Mouse (Mus musculus): Measurements from ENCODE around the gene Tmem131l. TPM values are rescaled to one million over a fixed set of nuclear protein-coding genes. Genes with fewer than 3 reads are reported as not detected.

Gene Tmem131l
- polyA plus RNA-seq, 1 experiment from 2014 or later = 9.6 TPM

DNA sequence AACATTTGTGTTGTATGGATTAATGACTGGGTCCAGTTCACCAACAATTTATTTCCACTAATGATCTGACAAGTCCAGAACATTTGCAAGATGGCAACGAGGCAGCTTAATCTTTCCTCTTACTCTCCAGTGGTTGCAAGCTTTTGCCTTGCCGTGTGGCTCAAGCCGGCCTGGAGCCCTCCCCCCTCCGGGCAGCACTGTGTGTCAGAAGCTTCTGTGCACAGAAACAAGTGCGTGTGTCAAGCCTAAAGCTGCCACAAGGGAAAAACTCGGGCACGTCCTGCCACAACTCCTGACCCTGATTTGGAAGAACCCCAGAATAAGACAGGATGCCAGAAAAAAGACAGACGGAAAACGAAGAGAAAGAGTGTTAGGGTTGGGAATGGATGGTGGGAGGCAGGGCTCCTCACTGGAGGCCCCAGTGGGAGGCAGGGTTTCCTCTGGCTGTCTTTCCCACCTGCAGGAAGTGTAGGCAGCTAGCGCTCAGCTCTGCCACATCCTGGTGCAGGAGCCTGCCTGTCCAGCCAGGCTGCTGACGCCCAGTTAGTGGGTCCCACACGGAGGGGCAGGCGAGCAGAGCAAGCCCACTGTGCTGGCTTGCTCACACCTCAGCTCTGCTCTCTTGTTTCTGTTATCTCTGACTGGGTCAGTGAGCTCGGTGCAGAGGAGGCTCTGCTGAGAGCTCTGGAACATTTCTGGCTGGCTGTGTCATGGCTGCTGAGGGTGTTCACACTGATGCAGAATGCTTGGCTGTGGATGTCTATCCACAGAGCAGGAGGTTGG lies 135.6 kb downstream of the Tmem131l start:
- no peak for ATAC-seq
- Histone ChIP-seq H3K4me1 (replicated peaks; ENCODE audit: control insufficient read depth, insufficient read depth, low read length) (no peaks in the 10 kb centered on the region), H3K4me3 (ENCODE audit: low read depth, low read length) (no peak overlapping the region), H3K4me2 (replicated peaks; ENCODE audit: low read depth) (no peak overlapping the region), H3K27me3 (replicated peaks; ENCODE audit: control insufficient read depth, insufficient read depth, low read length) (no peaks in the 10 kb centered on the region), H3K27ac (ENCODE audit: low read depth, low read length) (no peak overlapping the region), H3K9ac (ENCODE audit: low read depth, low read length) (no peak overlapping the region), H3K36me3 (ENCODE audit: control insufficient read depth, insufficient read depth) (peaks cover 56% of the 10 kb centered on the region), H3K9me3 (ENCODE audit: control insufficient read depth) (no peaks in the 10 kb centered on the region)
- no peak for TF ChIP-seq CTCF (IDR thresholded peaks at IDR 0.05; ENCODE audit: low read depth)
- WGBS = 82% methylated on average over 14 of the region's 14 CpGs

DNA sequence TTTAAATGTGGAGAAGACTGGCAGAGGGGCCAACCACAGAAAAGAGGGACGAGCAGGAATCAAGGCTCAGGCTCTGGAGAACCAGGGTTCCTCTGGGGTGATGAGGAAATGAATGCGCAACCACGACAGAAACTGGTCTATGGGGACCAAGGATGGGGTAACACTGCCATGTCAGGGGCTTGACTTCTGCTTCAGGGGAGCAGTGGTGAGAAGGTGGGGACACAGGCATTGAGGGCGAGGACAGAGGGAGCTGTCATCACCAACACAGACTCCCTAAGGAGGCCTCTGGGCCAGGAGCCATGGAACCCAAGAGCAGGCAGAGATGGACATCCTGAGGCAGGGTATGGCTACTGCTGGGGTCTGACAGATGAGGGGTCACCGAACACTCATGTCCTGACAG lies 137.0 kb downstream of the Tmem131l start:
- no peak for TF ChIP-seq CTCF (IDR thresholded peaks at IDR 0.05; ENCODE audit: low read depth)
- Histone ChIP-seq H3K4me2 (replicated peaks; ENCODE audit: low read depth) (no peak overlapping the region), H3K9me3 (ENCODE audit: control insufficient read depth) (no peaks in the 10 kb centered on the region), H3K9ac (ENCODE audit: low read depth, low read length) (no peak overlapping the region), H3K27ac (ENCODE audit: low read depth, low read length) (no peak overlapping the region), H3K36me3 (ENCODE audit: control insufficient read depth, insufficient read depth) (peaks cover 51% of the 10 kb centered on the region), H3K27me3 (replicated peaks; ENCODE audit: control insufficient read depth, insufficient read depth, low read length) (no peaks in the 10 kb centered on the region), H3K4me1 (replicated peaks; ENCODE audit: control insufficient read depth, insufficient read depth, low read length) (no peaks in the 10 kb centered on the region), H3K4me3 (ENCODE audit: low read depth, low read length) (no peak overlapping the region)
- 92% methylated on average over 5 of the region's 5 CpGs for WGBS
- no peak for ATAC-seq

DNA sequence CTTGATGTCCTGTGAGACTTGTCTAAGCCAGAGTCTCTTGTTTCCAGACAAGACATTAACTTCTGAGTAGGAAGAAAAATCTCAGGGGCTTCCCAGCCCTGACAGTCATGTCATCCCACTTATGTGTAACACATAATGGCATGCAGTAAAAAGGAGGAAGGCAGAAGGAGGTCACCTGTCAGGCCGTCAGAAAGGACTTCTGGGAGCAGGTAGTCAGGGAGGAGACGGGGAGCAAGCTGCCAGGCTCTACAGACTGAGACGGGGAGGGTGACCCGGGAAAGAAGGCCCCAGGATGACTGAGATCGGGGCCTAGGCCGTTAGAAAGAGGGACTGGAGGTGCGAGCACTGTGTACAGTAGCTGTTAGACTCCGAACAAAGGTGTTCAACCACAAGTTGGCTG lies 137.5 kb downstream of the Tmem131l start:
- WGBS = 89% methylated on average over 8 of the region's 8 CpGs
- no peaks in the 10 kb centered on the region for H3K9me3 ChIP-seq (ENCODE audit: control insufficient read depth)
- H3K27me3 ChIP-seq (replicated peaks; ENCODE audit: control insufficient read depth, insufficient read depth, low read length) = no peaks in the 10 kb centered on the region
- no peak overlapping the region for H3K4me2 ChIP-seq (replicated peaks; ENCODE audit: low read depth)
- H3K27ac ChIP-seq (ENCODE audit: low read depth, low read length) = no peak overlapping the region
- H3K36me3 ChIP-seq (ENCODE audit: control insufficient read depth, insufficient read depth) = peaks cover 51% of the 10 kb centered on the region
- ATAC-seq = no peak
- no peaks in the 10 kb centered on the region for H3K4me1 ChIP-seq (replicated peaks; ENCODE audit: control insufficient read depth, insufficient read depth, low read length)
- no peak overlapping the region for H3K9ac ChIP-seq (ENCODE audit: low read depth, low read length)
- no peak overlapping the region for H3K4me3 ChIP-seq (ENCODE audit: low read depth, low read length)
- TF ChIP-seq CTCF (IDR thresholded peaks at IDR 0.05; ENCODE audit: low read depth) = no peak

GRCm38 (mm10) chr3:83900756-83901373 lies 139.1 kb downstream of the Tmem131l start:
- Histone ChIP-seq H3K4me3 (ENCODE audit: low read depth, low read length) (no peak overlapping the region), H3K4me2 (replicated peaks; ENCODE audit: low read depth) (no peak overlapping the region), H3K27me3 (replicated peaks; ENCODE audit: control insufficient read depth, insufficient read depth, low read length) (no peaks in the 10 kb centered on the region), H3K36me3 (ENCODE audit: control insufficient read depth, insufficient read depth) (peaks cover 43% of the 10 kb centered on the region), H3K4me1 (replicated peaks; ENCODE audit: control insufficient read depth, insufficient read depth, low read length) (no peaks in the 10 kb centered on the region), H3K9me3 (ENCODE audit: control insufficient read depth) (no peaks in the 10 kb centered on the region), H3K9ac (ENCODE audit: low read depth, low read length) (no peak overlapping the region), H3K27ac (ENCODE audit: low read depth, low read length) (no peak overlapping the region)
- no peak for ATAC-seq
- TF ChIP-seq CTCF (IDR thresholded peaks at IDR 0.05; ENCODE audit: low read depth) = no peak
- WGBS = 87% methylated on average over 12 of the region's 12 CpGs

- H3K27ac ChIP-seq (ENCODE audit: low read depth, low read length) = no peak overlapping the region
- no peaks in the 10 kb centered on the region for H3K9me3 ChIP-seq (ENCODE audit: control insufficient read depth)
- no peak overlapping the region for H3K4me3 ChIP-seq (ENCODE audit: low read depth, low read length)
- H3K4me2 ChIP-seq (replicated peaks; ENCODE audit: low read depth) = no peak overlapping the region
- H3K27me3 ChIP-seq (replicated peaks; ENCODE audit: control insufficient read depth, insufficient read depth, low read length) = no peaks in the 10 kb centered on the region
- peak; percentile 21; the same call in 1 of the 2 replicates for ATAC-seq
- TF ChIP-seq CTCF (IDR thresholded peaks at IDR 0.05; ENCODE audit: low read depth) = peak; percentile 89
- H3K4me1 ChIP-seq (replicated peaks; ENCODE audit: control insufficient read depth, insufficient read depth, low read length) = no peaks in the 10 kb centered on the region
- H3K9ac ChIP-seq (ENCODE audit: low read depth, low read length) = no peak overlapping the region
- H3K36me3 ChIP-seq (ENCODE audit: control insufficient read depth, insufficient read depth) = peaks cover 32% of the 10 kb centered on the region
- 43% methylated on average over 8 of the region's 8 CpGs for WGBS
Observed at GRCm38 (mm10) chr3:83899556-83899955, 140.4 kb downstream of the Tmem131l start.

DNA sequence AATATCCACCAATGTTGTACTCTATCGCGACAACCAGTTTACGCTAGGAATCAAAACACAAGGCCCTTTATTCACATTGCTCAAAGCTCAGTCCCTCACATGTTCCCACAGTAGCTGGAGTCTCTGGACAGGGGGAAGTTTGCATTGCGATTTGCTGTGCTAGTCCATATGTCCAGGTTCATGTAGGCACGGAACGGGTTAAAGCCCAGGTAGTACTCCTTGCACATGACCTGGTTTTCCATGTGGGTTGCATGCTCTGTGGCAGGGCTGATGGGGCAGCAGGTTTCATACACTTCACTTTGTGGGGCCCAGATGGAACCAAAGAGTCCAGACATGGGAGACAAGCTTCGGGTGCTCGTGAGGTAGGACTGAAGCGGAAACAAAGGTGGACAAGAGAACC lies 141.7 kb downstream of the Tmem131l start:
- Histone ChIP-seq H3K36me3 (ENCODE audit: control insufficient read depth, insufficient read depth) (peaks cover 25% of the 10 kb centered on the region), H3K9me3 (ENCODE audit: control insufficient read depth) (no peaks in the 10 kb centered on the region)
- TF ChIP-seq CTCF (IDR thresholded peaks at IDR 0.05; ENCODE audit: low read depth) = no peak

More for the DNA sequence above, 141.7 kb downstream of the Tmem131l start:
- over 99% methylated on average over 9 of the region's 9 CpGs for WGBS
- H3K4me2 ChIP-seq (replicated peaks; ENCODE audit: low read depth) = no peak overlapping the region
- H3K27ac ChIP-seq (ENCODE audit: low read depth, low read length) = no peak overlapping the region
- ATAC-seq = no peak
- no peak overlapping the region for H3K9ac ChIP-seq (ENCODE audit: low read depth, low read length)
- H3K27me3 ChIP-seq (replicated peaks; ENCODE audit: control insufficient read depth, insufficient read depth, low read length) = no peaks in the 10 kb centered on the region
- no peak overlapping the region for H3K4me3 ChIP-seq (ENCODE audit: low read depth, low read length)
- no peaks in the 10 kb centered on the region for H3K4me1 ChIP-seq (replicated peaks; ENCODE audit: control insufficient read depth, insufficient read depth, low read length)

Measured in intestine, postnatal 0 days (tissue).